Mouse (Mus musculus) heart, embryonic 11.5 days (tissue): ENCODE measurements around the gene Eef1akmt1. TPM values are rescaled to one million over a fixed set of nuclear protein-coding genes. Genes with fewer than 3 reads are reported as not detected.

Experiments used
- ATAC-seq: fragments of 200-750 bp; cut with Nextera tagmentation; replicated peaks from 2 replicates; pipeline ENCODE4 v1.8.0; 2017; ENCODE audit warnings: moderate library complexity; ENCODE audit not compliant: insufficient number of reproducible peaks, low FRiP score, low TSS enrichment
- H3K27ac ChIP-seq: fragments of 300-500 bp; sonication (generic); 2 replicates; pipeline ENCODE4 v1.5.1; 2014; ENCODE audit warnings: mild to moderate bottlenecking, low read depth, low read length
- H3K27me3 ChIP-seq: fragments of 300-500 bp; sonication (generic); 2 replicates; pipeline ENCODE4 v1.6.1; 2014; ENCODE audit warnings: mild to moderate bottlenecking, low read length, mixed read lengths; ENCODE audit not compliant: control insufficient read depth, insufficient read depth
- H3K36me3 ChIP-seq: fragments of 300-500 bp; sonication (generic); 2 replicates; pipeline ENCODE4 v1.6.1; 2014; ENCODE audit warnings: mild to moderate bottlenecking, low read length, moderate library complexity, mixed read lengths; ENCODE audit not compliant: control insufficient read depth, insufficient read depth
- H3K4me1 ChIP-seq: fragments of 300-500 bp; sonication (generic); 2 replicates; pipeline ENCODE4 v1.6.1; 2014; ENCODE audit warnings: low read length; ENCODE audit not compliant: control insufficient read depth, insufficient read depth
- H3K4me2 ChIP-seq: fragments of 300-500 bp; sonication (generic); 2 replicates; pipeline ENCODE4 v1.6.1; 2014; ENCODE audit warnings: mild to moderate bottlenecking, moderate library complexity
- H3K4me3 ChIP-seq: fragments of 300-500 bp; sonication (generic); 2 replicates; pipeline ENCODE4 v1.5.1; 2014; ENCODE audit warnings: low read depth, low read length
- H3K9ac ChIP-seq: fragments of 300-500 bp; sonication (generic); 2 replicates; pipeline ENCODE4 v1.6.1; 2014; ENCODE audit warnings: mild to moderate bottlenecking, low read depth, low read length, moderate library complexity
- H3K9me3 ChIP-seq: fragments of 300-500 bp; sonication (generic); replicated peaks from 2 replicates; pipeline ENCODE4 v1.6.1; 2016; ENCODE audit warnings: low read length; ENCODE audit not compliant: control insufficient read depth
- WGBS: fragments of 180-500 bp; shearing (Covaris S2); extraction: QIAGEN DNeasy Blood & Tissue Kit; methylation state at CpG from one replicate; pipeline ENCODE4 v1.1.7; 2014; ENCODE audit not compliant: insufficient replicate concordance; 5-methylcytosine and 5-hydroxymethylcytosine counted together
- polyA plus RNA-seq: library from polyadenylated mRNA; unstranded; fragments of >200 nt; fragmentation: Nextera tagmentation; extraction: Ambion mirVana; gene quantifications from 2 replicates; pipeline ENCODE4 v1.2.1, GENCODE M21; 2014

The Eef1akmt1 gene
- polyA plus RNA-seq, 1 experiment from 2014 or later: 61.2 TPM

DNA sequence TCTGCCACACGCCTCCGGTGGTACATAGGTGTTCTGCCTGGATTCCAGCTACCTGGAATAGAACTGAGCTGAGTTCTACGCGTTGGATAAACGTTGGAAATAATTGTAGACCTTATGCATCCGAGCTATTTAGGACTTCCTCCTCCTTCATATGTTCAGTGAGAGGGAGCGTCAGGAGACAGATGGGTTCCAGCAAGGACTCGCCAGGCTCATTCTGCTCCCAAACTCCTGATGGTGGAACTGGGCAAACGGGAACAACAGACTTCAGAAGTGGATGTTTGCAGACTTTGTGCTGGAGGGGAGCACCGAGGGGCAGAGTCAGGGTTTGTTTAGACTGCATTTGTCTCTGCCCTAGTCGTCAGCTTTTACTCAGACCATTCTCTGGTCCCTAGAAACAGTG, 30.7 kb downstream of the Eef1akmt1 start:
- WGBS: 79% methylated on average over 11 of the region's 11 CpGs

DNA sequence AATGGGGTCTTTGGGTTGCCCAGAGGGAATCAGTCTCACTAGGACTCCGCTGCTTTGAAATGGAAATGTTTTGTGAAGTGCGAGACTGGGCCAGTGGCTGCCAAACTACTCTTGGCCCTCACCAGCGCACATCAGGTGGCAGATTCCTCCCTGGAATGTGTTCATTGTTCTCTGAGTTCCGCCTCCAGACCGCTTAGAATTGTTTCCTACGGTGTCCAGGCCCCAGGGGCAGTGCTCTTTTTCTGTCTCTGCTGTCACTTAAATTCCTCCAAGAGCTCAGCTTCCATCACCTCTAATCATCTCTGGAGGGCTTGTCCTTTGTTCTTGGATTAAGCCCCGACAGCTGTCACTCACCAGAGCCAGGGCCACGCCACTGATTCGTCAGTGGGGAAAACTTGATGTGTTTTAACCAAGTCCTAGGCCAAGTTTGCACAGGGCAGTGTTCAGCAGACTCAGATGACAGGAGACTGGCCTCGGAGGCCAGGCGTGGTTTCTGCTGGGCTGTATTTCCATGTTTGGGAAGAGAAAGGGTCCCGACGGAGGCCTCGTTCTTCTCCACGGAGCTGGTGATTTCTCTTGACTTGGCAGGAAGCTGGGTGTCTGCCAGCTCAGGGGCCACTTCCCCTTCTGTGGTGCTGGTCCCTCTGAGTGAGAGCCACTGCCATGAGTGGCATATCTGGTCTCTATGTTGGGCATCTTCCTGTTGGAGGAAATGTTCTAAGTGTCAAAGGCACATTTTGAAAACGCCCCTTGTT, 34.0 kb downstream of the Eef1akmt1 start:
- H3K9me3 ChIP-seq: no peaks in the 10 kb centered on the region
- no peaks in the 10 kb centered on the region for H3K36me3 ChIP-seq
- H3K4me2 ChIP-seq: peak overlapping the region; percentile 44
- H3K9ac ChIP-seq: no peak overlapping the region
- WGBS: 11% methylated on average over 16 of the region's 16 CpGs
- peak overlapping the region; percentile 47 for H3K27ac ChIP-seq
- H3K4me1 ChIP-seq: peaks cover 16% of the 10 kb centered on the region
- ATAC-seq: no peak
- H3K27me3 ChIP-seq: peaks cover 25% of the 10 kb centered on the region
- H3K4me3 ChIP-seq: 0 out of 2 replicates have a peak overlapping the region, but pooled peaks have one; percentile 6

More for the DNA sequence above, 30.7 kb downstream of the Eef1akmt1 start:
- Histone ChIP-seq H3K27ac (no peak overlapping the region), H3K4me3 (no peak overlapping the region), H3K27me3 (peaks cover 9% of the 10 kb centered on the region), H3K4me1 (peaks cover 9% of the 10 kb centered on the region), H3K4me2 (no peak overlapping the region), H3K36me3 (no peaks in the 10 kb centered on the region), H3K9ac (no peak overlapping the region), H3K9me3 (no peaks in the 10 kb centered on the region)
- no peak for ATAC-seq

DNA sequence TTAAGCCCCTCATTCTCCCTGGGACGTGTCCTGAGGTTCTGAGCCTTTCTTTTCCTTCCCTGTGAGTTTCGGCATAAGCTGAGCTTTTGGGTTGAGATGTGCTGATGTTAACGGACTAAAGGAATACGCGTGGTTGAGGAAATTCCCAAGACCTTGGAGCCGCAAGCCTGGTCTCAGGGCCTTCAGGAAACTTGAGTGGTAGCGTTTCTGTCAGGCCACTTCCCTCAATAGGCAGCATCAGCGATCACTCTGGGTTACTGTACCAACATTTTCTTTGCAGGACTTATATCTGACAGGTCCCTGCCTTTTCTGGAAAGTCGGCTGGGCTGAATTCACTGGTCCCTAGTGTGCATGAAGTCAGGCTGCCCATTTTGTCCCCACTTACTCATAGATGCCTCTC, 34.6 kb downstream of the Eef1akmt1 start:
- Histone ChIP-seq H3K9me3 (no peaks in the 10 kb centered on the region), H3K36me3 (no peaks in the 10 kb centered on the region), H3K4me3 (no peak overlapping the region), H3K9ac (no peak overlapping the region), H3K27me3 (peaks cover 22% of the 10 kb centered on the region), H3K4me1 (peaks cover 16% of the 10 kb centered on the region), H3K27ac (no peak overlapping the region; the same call in 1 of the 2 replicates), H3K4me2 (0 out of 2 replicates have a peak overlapping the region, but pooled peaks have one; percentile 44)
- no peak for ATAC-seq
- 43% methylated on average over 9 of the region's 9 CpGs for WGBS

DNA sequence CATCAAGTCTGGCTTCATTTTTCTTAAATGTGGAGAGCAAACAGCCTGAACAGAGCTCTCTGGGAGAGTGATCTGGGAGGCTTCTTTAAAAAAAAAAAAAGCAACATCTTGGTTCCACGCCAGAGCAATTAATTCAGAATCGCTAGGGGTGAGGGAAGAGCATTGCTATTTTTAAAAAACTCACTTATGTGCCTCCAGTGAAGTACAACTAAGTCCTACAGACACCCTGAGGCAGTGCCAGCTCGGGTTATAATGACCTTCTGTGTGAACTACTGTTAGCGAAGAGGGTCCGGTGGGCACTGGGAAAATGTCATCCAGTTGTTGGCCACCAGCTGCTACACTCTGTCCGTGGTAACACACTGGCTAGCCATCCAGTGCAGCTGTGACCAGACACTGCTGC, 35.8 kb downstream of the Eef1akmt1 start:
- Histone ChIP-seq H3K36me3 (no peaks in the 10 kb centered on the region), H3K4me2 (no peak overlapping the region), H3K4me3 (no peak overlapping the region), H3K9me3 (no peaks in the 10 kb centered on the region), H3K27me3 (peaks cover 20% of the 10 kb centered on the region), H3K9ac (no peak overlapping the region), H3K27ac (no peak overlapping the region), H3K4me1 (peaks cover 16% of the 10 kb centered on the region)
- 69% methylated on average over 6 of the region's 6 CpGs for WGBS
- no peak for ATAC-seq

DNA sequence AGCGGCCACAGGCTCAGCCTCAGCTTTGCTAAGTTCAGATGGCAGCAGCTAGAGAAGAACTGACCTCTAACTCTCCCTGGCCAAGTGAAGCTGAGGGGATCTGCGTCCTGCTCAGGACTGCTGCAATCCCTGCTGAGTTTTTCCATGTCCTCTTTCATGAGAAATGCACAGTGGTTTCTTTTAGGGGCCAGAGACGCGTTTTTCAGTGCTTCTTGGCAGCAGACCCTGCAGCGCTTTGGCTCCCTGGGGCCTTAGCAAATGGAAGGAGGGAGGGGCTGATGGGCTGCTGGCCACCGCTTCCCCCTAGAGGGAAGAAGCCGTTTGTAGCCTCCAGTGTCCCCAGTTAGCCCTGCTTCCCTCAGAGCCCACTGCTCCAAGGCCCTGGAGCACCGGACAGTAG, 36.5 kb downstream of the Eef1akmt1 start:
- ATAC-seq: no peak
- 0 out of 2 replicates have a peak overlapping the region, but pooled peaks have one; percentile 10 for H3K9ac ChIP-seq
- H3K27me3 ChIP-seq: peaks cover 22% of the 10 kb centered on the region
- H3K4me3 ChIP-seq: no peak overlapping the region
- WGBS: 12% methylated on average over 8 of the region's 8 CpGs
- H3K4me2 ChIP-seq: no peak overlapping the region
- no peaks in the 10 kb centered on the region for H3K9me3 ChIP-seq
- H3K4me1 ChIP-seq: peaks cover 16% of the 10 kb centered on the region
- no peak overlapping the region for H3K27ac ChIP-seq
- H3K36me3 ChIP-seq: no peaks in the 10 kb centered on the region

DNA sequence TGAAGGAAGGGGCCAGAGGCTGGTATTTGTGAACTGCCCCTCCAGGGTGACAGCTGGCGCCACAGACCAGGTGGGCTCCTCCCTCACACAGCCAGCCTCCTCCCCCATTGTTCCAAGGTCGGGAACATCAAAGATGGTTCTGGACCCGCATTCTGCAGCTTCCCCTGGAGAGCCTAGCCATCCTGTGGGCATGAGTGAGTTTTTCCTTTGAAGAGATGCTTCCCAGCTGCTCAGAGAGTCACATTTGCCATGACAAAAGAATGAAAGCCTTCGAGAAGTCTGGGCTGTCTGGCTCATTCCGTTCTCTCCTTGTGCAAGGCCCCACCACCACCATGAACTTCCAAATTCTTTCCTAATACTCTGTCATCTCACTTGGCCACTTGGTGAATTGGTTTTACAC, 37.1 kb downstream of the Eef1akmt1 start:
- H3K4me2 ChIP-seq: no peak overlapping the region
- no peak overlapping the region for H3K4me3 ChIP-seq
- no peak overlapping the region for H3K27ac ChIP-seq
- ATAC-seq: no peak
- H3K27me3 ChIP-seq: peaks cover 22% of the 10 kb centered on the region
- 7% methylated on average over 5 of the region's 5 CpGs for WGBS
- no peak overlapping the region for H3K9ac ChIP-seq
- no peaks in the 10 kb centered on the region for H3K9me3 ChIP-seq
- H3K36me3 ChIP-seq: no peaks in the 10 kb centered on the region
- H3K4me1 ChIP-seq: peaks cover 16% of the 10 kb centered on the region

DNA sequence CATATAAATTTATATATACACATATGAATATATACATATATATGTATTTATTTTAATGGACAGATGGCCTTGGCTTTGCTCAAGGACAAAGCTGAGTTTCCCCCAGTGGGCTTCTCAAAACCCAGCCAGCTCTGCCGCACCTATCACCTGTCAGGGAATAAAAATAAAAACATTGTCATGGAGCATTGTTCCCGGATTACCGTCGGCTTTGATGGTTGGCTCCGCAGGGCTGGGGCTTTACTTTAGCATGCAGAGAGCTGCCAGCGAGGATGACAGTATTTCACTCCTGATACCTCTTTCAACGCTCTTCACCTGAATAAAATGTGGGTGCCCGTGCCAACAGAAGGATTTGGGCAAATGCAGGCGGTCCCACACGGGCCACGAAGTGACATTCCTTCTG, 37.6 kb downstream of the Eef1akmt1 start:
- Histone ChIP-seq H3K4me3 (no peak overlapping the region), H3K36me3 (no peaks in the 10 kb centered on the region), H3K4me1 (peaks cover 16% of the 10 kb centered on the region), H3K27me3 (peaks cover 22% of the 10 kb centered on the region), H3K4me2 (no peak overlapping the region), H3K9ac (no peak overlapping the region), H3K9me3 (no peaks in the 10 kb centered on the region), H3K27ac (no peak overlapping the region)
- no peak for ATAC-seq
- 18% methylated on average over 11 of the region's 11 CpGs for WGBS

DNA sequence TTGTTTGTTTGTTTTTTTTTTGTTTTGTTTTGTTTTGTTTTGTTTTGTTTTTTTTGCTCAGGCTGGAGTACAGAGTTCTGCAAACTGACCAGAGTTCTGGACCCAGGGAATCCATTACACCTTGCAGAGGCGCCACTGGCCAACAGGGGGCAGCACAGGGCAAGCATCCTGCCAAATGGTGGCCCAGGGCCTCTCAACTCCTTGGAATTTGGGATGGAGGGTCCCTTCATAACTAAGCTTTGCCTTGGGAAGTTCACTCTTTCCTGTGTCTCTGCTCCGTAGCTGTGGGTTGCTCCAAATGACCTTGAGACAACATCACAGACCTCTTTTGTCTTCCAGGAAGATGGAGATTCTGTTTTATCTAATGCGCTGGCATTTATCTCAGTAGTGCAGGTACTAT, 38.2 kb downstream of the Eef1akmt1 start:
- WGBS: 30% methylated on average over 3 of the region's 3 CpGs
- Histone ChIP-seq H3K9me3 (no peaks in the 10 kb centered on the region), H3K9ac (no peak overlapping the region), H3K4me1 (peaks cover 16% of the 10 kb centered on the region), H3K4me3 (no peak overlapping the region), H3K4me2 (no peak overlapping the region), H3K36me3 (no peaks in the 10 kb centered on the region), H3K27me3 (peaks cover 22% of the 10 kb centered on the region), H3K27ac (no peak overlapping the region)
- ATAC-seq: no peak

DNA sequence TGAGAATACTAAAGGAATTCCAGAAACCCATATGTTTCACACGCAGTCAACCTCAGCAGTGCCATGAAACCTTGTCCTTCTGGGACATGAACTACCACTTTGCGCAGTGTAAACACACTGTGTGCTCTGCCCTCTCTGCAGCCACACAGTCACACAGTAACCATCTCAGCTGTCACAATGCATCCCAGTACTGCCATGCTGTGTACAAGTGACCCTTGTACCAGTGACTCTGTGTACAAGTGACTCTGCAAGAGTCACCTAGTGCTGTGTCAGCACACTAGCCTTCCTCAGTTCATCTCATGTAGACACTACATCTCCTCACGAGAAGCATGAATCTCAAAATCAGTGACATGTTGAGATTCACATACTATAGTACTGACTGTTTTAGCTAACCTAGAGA, 38.8 kb downstream of the Eef1akmt1 start:
- no peak overlapping the region for H3K4me3 ChIP-seq
- no peak overlapping the region for H3K9ac ChIP-seq
- no peak overlapping the region for H3K27ac ChIP-seq
- ATAC-seq: no peak
- H3K4me2 ChIP-seq: no peak overlapping the region
- 83% methylated on average over 3 of the region's 3 CpGs for WGBS
- peaks cover 22% of the 10 kb centered on the region for H3K27me3 ChIP-seq
- no peaks in the 10 kb centered on the region for H3K9me3 ChIP-seq
- no peaks in the 10 kb centered on the region for H3K36me3 ChIP-seq
- peaks cover 13% of the 10 kb centered on the region for H3K4me1 ChIP-seq
